Mouse (Mus musculus): Measurements from ENCODE around the gene E2f8. TPM values are rescaled to one million over a fixed set of nuclear protein-coding genes. Genes with fewer than 3 reads are reported as not detected.

E2f8 gene
- 1 to 10 TPM; 1.1 to 3.2 TPM for polyA plus RNA-seq (2017; shearing (Covaris generic))

DNA sequence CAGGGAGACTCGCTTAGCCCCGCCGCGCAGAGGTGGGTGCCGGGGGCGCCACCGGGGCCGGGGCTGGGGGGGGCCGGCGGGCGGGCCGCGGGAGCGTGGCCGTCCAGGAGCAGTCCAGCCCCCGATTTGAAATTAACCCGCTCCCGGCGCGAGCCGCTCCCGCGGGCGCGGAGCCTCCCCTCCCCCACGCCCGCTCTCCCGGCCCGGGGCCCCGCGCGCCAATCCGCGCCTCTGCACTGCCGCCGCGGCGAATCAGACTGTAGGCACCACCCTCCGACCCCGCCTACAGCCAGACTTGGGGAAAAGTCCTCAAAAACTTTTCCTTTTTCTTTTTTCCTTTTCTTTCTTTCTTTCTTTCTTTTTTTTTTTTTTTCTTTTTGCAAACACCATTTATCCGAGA lies at the start of gene E2f8:
TSS of gene E2f8 (minus strand) at position 111 of the 400 bp plus-strand sequence.
- ATAC-seq = no peak

DNA sequence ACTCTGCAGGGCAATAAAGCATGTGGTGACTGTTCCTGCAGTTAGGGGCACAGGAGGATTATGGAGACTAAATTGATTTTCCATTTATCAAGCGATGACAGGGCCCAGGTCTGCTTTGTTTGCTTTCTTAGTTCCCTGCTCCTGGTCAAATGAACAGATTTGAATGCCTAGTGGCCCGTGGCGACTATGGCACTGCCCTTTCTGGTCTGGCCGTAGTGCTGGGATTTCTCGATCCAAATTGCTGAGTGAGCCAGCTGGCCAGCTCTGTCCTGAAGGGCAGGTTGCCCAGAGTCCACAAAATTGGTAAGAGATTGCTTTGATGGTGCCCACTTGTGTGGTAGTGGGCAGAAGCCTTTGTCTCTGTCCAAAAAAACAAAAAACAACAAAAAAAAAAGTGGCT lies 49.0 kb upstream of the E2f8 start:
- no peak for ATAC-seq

DNA sequence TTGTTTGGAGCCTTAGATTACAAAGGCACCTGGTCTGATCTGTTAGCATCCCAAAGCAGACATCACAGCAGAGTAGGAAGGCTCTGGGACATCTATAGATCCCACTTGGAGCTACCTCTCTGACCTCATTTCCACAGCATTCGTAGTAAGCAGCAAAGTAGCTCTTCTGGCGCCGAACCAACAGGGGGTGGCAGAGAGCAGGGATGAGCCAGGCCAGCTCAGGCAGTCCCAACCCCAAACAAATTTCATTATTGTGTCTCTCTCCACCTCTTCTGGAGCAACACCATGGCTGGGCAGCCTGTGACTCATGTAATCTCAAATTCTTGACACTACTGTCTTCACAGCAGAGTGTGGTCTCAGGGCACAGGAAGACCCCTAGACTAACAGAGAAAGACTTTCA lies 47.0 kb upstream of the E2f8 start:
- ATAC-seq = peak; percentile 74

DNA sequence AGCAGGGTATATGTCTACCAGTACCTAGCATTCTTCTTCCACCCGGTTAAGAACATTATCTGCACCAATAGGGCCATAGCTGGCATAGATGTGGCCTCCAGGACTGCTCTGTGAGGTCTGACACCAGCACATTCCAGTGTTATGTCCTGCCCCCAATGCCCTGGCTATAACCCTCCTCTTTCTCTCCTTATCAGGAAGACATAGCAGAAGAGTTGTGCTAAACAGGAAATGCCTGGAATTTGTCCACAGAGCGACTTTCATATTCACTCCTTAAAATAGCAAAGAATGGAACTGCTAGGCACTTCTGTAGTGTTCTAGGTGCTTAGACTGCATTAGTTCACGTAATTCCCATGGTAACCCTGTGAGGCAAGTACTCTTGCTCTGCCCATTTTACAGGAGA lies 43.8 kb upstream of the E2f8 start:
- ATAC-seq = no peak

DNA sequence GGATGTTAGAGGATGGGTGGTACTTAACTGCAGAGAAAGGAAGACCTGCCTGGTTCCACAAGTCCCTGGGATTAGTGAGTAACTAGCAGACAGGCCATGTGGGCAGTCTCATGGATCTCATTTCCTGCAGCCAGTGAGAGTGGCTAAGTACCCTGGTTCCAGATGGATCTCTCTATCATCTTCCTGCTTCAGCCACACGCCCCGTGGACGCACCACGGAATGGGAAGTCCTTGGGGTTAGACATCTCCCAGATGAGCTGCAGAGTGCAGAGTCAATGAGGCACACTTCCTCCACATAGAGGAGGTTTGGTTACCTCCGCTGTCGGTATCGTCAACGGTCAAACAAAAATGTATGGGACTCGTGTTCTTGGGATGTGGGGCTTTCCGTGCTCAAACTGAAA lies 42.2 kb upstream of the E2f8 start:
- no peak for ATAC-seq

DNA sequence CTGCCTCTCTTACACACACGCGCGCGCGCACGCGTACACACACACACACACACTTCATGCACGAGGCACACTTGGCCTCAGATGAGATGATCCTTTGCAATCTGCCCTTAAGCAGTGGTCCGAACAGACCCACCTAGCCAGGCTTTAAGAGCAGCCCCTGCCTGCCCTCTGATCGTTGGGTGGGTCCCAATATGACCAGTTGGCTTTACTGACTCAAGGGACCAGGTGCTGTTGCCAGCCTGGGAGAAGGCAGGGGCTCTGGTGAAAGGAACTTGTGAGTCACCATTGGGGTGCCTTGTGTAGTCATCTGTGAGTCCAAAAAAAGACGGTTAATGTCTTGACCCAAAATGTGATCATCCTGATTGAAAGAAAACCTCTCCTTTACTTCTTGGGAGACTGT lies 37.0 kb upstream of the E2f8 start:
- ATAC-seq = no peak

DNA sequence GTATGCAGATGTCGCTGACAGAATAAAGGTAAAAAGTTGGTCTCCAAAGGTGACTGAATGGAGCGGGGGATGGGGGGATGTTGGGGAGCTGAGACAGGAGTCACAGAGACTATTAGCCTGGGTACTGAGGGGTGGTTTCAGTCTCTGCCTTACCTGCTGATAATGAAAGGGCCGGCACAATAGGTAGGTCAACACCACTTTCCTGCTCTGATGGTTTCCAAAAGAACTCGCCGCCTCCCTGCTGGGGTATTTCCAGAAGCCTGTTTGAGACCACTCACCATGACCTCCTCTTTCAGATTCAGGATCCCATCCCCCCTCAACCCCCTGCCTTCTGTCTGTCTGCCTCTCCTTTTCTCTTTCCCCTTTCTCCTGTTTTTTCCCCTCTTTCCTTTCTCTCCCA lies 36.6 kb upstream of the E2f8 start:
- ATAC-seq = no peak

DNA sequence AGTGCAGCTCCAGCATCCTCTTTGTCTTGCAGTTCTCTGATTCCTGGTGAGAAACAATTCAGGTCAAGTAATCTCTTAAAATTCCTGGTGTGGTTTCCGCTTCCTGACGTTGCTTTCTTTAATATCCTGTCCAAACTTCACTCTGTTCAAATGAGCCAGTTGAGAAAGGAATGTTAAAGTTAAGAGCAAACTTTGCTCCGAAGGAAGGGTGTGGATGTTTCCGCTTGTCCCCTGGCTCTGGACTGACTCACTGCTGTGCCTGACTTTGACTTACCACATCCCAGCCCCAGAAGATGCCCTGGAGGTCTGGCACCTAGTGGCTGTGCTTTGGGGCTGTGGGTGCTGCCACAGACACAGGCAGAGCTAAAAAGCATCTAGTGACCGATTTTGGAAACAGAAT lies 36.1 kb upstream of the E2f8 start:
- ATAC-seq = no peak

DNA sequence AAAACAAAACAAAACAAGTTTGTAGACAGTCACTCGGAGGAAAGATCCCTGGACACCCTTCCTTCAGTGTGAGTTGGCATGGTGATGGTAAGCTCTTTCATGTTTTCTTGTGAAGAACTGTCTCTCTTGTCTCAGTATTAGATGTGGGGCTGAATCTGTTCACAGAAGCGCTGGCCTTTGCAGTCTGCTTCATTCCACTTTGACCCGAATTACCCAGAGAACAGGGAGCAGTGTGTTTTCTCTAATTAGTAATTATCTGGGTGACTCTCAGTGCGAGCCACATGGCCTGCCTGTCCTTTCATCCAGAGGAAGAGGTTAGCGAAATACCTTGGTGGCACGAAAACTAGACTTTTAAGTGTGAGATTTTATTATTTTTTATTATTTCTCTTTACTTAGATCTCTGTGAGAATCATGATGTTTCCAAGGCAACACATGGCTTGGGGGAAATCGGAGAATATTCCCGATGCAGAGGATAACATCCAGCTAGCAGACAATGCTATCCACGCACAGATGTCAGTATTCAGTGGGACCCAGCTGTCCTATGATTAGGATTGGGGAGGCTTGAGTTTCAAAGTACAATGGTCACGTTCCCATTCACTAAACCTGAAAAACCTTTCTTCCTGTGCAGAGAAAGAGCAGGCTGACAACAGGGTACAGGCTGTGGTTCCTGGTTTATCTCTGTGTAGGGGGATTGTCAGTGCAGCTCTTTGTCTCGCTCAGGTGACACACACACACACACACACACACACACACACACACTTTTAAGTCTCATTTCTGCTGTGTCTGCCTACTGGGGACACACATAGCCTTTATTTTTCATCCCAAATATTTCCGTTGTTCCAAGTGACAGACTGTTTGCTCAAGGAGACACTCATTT lies 33.5 kb upstream of the E2f8 start:
- no peak for ATAC-seq

DNA sequence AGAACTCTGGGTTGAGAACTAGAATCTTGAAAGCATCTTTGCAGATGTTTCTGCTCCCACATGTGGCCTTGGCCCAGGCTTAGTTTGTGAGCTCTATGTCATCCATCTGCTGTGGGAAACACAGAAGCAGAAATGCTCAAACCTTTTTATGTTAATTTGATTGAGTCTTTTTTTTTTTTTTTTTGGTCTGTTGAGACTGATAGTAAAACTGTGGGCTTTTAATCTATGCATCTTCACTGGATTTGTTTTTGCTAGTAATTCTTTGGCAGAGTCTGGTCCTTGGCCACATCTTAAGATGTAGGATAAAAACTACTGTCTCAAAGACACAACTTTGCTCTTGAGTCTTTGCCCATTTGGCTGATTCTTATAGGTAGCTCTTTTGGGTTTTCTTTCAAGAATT lies 29.8 kb upstream of the E2f8 start:
- no peak for ATAC-seq

DNA sequence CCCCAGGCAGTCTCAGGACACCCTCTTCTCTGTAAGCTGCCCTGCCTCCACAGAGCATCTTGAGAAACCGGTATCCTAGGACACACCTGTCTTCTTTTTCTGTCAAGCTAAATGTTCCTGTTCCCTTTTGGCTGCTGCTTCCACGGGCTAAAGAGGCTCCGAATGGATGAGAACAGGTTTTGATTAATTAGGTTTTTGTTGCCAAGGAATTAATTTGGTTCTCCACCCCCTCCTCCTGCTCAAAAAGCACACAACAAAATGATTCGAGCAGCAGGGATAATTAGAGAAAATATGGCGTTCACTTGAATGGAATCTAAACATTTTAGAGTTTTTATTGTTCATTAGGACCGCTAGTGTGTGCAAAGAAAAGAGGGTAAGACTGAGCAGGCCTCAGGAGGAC lies 28.9 kb upstream of the E2f8 start:
- no peak for ATAC-seq

DNA sequence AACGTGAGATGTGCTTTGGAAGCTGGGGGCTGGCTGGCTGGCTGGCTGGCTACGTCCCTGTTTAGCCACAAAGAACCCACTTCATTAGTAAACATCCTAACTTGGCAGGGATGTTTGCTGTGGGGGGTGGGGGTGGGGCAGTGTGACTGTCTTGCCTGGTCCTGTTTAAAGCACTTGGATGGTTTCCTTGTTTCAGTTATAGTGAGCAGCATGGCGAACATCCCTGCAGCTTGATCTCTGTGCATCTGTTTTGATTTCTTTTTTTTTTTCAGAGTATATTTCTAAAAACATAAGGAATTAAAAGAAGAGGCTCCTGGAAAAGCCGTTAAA lies 27.9 kb upstream of the E2f8 start:
- no peak for ATAC-seq

DNA sequence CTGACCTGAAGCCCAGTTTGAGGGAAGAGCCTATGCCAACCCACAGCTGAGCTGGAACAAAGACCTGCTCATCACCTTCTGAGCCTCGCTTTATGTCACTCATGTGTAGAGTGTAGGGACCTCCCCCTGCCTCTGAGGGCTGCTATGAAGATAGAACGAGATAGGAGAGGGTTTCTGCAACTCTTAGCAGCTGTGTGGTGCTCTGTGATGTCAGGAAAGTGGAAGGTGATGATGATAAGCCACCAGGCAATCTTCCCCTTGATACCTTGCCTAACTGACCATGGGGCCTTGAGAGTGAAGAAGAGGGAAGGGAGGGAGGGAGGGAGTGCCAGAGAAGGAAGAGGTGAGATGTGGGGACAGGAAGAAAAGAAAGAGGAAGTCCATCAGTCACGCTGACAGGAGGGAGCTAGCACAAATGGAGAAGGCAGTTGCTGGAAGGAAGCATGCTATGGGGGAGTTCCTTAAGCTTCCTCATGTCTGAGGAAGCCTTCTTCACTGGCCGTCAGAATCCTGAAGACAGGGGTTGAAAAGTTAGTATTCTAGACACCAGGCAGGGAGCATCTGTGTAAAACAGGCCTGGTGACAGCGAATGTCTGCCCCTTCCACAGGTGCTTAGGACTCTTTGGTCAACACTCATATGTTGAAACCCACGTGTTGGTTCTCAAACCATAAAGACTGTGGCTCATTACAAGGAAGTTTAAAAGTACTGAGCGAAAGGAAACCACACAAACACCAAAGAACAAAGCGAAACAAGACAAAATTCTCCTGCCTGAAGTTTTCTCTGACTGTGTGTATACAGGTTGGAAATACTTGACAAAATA lies 27.3 kb upstream of the E2f8 start, which contains the start of gene Nav2:
TSS of gene Nav2 (plus strand) at position 196 of the 821 bp plus-strand sequence.
- ATAC-seq = peak; percentile 78

DNA sequence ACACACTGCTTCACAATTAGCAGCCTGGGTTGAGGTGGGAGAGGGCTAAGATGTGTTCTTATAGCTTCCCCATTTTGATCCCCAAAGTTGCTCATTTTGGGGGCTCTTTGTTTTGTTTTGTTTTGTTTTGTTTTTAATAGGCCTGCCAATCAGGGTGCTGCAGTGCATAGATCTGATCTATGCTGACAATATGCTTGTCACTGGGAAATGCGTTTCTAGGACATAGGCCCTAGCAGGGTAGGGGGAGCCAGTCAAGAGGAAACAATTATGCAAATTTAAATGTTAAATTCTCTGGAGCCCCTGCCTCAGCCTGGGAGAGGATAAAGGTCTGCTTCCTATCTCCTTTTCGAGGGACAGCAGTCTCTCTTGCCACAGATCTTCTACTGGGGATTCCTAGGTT lies 21.1 kb upstream of the E2f8 start:
- no peak for ATAC-seq

DNA sequence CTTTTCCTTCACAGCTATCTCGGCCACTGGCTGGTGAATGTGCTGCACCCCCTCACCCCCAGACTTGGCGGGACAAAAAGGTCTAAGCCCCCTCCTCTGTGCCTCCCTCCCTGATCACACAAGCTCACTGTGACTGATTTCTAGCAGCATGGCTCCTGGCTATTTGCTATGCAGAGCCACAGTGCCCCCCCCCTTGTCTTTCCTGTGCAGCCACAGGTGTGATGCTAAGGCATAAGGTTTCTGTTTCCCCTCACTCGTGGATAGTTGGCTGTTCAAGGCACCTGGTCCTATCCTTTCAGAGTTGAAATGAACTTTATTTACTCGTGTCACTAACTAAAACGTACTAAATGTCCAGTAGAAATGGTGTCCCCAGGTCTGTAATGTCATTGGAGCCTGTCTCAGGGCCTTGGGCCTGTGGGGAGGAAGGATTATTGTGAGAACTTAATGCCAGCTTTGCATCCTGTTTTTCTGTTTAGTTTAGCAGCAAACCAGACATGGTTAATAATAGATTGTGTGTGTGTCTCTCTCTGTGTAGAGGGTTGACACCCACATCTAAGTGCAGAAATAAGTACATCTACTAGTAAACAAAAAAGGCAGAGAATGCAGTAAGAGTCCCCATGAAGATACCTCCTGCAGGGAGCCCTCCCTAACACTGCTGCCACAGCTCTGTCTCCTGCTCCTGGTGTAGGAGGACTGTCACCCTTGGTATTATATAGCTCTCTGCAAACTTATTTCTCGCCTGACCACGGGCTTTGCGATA lies 19.2 kb upstream of the E2f8 start:
- ATAC-seq = peak; percentile 66

DNA sequence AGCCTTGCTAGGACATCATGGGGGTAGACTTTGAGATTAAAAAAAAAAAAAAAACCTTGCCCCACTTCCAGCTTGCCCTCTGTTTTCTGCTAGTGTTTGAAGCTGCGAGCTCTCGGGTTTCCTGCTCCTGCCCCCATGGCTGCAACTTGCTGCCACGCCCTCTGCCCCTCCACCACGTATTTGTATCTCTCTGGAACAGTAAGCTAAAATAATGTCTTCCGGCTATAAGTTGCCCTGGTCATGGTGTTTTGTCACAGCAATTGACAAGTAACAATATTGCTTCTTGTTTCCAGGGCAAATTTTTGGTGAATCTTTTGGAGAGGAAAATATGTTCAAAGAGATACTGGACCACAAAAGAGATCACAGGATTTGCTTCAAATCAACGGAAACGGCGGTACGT lies 17.0 kb upstream of the E2f8 start:
- no peak for ATAC-seq

DNA sequence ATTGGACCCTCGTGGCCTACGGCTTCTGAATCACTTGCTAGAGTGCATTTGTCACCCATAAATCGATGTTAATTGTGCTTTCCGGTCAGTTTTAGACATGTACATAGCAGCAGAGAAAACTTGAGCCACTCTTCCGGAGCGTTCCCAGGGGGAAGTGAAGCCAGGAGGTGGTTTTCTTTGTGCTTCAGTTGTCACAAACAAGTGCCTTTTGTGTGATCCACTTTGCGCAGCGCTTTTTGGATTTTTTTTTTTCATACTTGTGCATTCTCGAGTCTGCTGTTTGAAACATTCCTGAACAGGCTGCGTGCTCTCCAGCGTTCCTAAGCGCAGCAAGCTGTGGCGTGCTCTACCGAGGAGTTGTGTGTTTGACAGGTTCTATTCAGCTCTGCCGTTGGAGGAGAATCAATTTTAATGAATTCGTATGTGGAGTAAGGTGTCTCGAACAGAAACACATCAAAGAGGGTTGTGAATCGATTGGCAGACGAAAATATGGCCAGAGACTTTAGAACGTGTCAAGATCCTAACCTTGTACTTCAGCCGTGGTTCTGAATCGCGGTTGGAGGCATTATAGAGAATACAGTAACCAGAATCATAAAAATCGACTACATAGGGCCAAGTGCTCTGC lies 16.3 kb upstream of the E2f8 start:
- no peak for ATAC-seq

DNA sequence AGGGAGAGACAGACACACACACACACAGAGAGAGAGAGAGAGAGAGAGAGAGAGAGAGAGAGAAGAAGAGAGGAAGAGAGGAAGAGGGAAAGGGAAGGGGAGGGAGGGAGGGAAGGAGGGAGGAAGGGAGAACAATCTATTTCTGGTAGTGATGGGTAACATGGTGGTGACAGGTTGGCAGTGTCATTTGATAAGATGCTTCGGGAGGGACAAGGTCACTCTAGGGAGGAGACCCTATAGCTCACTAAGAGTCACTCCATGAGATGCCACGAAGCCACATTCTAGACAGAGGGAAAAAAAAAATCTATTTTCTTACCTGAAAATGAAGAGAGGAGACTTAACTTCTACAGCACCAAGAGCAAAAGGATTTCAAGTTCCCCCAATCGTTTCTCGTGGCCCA lies 14.7 kb upstream of the E2f8 start:
- ATAC-seq = no peak

DNA sequence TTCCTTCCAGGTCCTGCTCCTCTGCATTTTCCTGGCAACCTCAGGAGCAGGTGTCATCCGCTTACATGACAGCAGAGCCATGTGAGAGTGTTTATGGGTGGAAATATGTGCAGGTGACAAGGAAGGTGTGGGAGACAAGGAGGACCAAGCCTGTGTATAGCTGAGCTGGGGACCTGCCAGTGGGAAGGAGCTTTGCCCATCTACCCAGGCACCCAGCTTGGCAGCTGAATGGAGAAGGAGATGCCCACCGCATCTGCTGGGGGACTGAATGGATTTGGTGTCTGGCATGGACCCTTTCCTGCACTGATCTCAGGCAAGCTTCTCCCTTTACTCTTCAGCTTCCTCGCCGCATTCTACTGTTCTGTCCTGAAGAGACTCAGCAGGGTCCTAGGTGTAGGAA lies 14.1 kb upstream of the E2f8 start:
- ATAC-seq = no peak

DNA sequence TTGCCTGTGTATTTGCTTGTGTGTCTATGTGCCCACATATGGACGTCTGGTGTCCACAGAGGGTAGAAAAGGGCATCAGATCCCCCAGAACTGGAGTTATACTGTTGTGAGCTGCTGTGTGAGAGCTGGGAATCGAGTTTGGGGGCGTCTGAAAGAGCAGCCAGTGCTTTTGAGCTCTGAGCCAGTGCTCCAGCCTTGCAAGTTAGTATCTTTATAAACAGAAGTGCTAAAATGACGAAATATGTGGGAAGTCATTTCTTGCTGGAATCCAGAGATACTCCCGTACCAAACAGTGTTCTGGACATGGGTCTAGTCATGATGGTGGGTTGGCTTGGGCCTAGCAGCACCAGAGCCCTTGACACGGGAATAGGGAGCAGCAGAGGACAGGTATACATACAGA lies 13.4 kb upstream of the E2f8 start:
- ATAC-seq = no peak

DNA sequence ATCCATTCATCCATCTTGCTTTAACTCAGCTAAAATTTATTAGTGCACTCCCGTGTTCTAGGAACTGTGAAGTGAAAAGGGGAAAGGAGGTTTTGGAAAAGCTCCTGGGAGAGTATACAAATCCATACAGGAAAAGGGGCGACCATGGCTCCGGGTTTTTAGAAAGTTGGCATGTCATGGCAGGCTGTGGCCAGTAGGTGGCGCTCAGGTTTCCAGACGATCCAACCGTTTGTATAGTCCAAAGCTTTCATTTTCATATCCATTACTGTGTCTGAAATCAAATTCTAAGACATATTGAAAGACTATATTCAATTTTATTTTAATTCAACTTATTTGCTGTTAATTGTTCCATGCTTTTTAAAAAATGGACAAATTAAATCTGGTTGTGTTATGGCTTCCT lies 12.8 kb upstream of the E2f8 start:
- ATAC-seq = peak; percentile 65

DNA sequence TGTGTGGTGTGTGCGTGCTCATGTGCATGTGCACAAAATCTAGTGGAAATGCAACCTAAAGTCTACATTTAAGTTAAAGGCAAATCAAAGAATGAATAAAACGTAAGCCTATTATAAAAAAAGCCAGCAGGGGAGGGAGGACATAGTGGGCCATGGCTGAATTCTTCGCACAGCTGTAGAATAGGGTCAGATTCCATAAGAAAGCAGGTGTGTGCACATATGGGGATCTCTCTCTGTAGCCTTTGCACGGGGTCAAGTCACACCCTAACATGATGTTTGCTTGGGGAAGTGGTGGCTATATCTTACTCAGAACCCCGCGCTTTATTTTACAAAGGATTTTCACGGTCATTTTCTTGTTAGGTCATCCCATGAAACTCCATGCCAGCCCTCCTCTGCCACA lies 11.7 kb upstream of the E2f8 start:
- ATAC-seq = no peak

DNA sequence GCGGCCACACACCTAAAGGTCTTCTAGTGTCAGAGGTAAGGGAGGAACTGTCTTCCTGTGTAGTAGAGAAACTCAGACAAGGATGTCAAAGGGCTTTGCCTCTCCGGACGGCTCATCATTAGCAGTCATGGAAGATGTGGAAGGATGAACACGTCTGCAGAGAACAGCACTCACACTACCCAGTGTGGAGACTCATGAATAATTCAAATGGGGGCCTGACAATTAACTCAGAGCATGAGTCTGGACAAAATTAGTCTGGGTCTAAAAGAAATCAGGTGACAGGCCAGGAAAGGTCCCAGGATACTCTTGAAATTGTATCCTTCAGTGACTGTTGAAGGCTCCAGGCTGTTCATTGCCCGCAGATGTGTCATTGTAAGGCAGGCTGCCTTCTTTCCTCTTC lies 9.6 kb upstream of the E2f8 start:
- no peak for ATAC-seq
